Mouse (Mus musculus) embryonic fibroblast, embryonic 13.5 days (primary cell): ENCODE results near the gene Gabarap.

Experiments
- CTCF ChIP-seq: IDR thresholded peaks from 2 replicates; pipeline ENCODE4 v1.5.1; 2011; ENCODE audit warnings: mild to moderate bottlenecking, control low read depth, low read length, moderate library complexity, borderline replicate concordance; ENCODE audit not compliant: insufficient read depth
- POLR2A ChIP-seq: IDR thresholded peaks from 2 replicates; pipeline ENCODE4 v1.6.1; 2011; ENCODE audit warnings: low read depth, mild to moderate bottlenecking, control low read depth, low read length, moderate library complexity

DNA sequence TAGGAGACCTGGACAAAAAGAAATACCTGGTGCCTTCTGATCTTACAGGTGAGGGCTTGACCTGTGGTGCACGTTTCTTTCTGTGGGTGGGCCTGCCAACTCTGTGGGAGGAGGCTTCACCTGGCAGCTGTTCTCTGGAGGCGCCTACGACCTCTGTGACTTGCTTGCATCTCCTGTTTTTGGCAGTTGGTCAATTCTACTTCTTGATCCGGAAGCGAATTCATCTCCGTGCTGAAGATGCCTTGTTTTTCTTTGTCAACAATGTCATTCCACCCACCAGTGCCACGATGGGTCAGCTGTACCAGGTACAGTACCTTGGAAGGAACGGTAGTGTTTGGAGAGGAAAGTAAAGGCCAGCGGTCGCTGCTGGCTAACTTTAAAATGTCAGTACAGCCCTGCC, 1.5 kb downstream of the Gabarap start:
- TF ChIP-seq CTCF (no peak), POLR2A (no peak)
